Mouse (Mus musculus): ENCODE results near the gene Rai1.

DNA sequence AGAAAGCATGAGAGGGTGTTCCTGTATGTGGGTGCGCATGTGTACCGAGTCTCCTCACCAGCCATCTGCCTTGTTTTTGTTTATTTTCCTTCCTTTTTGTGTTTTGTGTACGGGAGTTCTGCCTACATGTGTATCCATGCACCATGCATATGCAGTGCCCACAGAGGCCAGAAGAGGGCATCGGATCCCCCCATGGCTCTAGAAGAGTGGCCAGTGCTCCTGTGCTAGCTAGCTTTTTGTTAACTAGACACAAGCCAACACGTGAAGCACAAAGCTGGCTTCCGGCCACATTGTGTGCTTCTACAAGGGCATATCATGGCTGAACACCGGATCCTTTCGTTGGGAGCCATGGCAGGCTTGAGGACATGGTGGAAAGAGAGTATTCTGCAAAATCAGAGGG lies 34.2 kb upstream of the Rai1 start:
- TF ChIP-seq CTCF (IDR thresholded peaks at IDR 0.05; ENCODE audit: low read depth): peak; percentile 81
- TF ChIP-seq EP300 (optimal IDR thresholded peaks at IDR 0.05): no peak
